Mouse (Mus musculus) frontal cortex, adult 2 months (tissue): Measurements from ENCODE around the gene Cgas. TPM values are rescaled to one million over a fixed set of nuclear protein-coding genes. Genes with fewer than 3 reads are reported as not detected.
A peak's percentile ranks its signal among the peaks of the same experiment; 100 is the strongest.
"Not testable (repeated sequence)": the region's sequence is repeated elsewhere in the genome, so short reads cannot be mapped to it uniquely, and the experiment has no call there.

Experiments used
- DNase-seq, 2 experiments: peaks; one replicate each; pipeline ENCODE4 v3.0.0; 2022; ENCODE audit warnings: low spot score in 1 of 2; ENCODE audit errors: extremely low spot score in 1 of 2
- polyA plus RNA-seq: library from polyadenylated mRNA; depleted of rRNA; stranded (reverse); fragments of >200 nt; gene quantifications from 2 replicates; pipeline ENCODE4 v1.2.3, GENCODE M21; 2012; rRNA removed

Gene Cgas
- 0.59 and 0.90 TPM in 2 replicates for polyA plus RNA-seq

GRCm38 (mm10) chr9:78442579-78443392 is at the start of gene Cgas:
Gene Cgas (minus strand): TSS chr9:78443237.
- peak in 1 of 2 experiments; percentile 20 for DNase-seq

- DNase-seq = no peak
Measured at GRCm38 (mm10) chr9:78492254-78492653, 49.2 kb upstream of the Cgas start.

- DNase-seq = no peak
Measured at GRCm38 (mm10) chr9:78491169-78491568, 48.1 kb upstream of the Cgas start.

GRCm38 (mm10) chr9:78488890-78489420 is 45.9 kb upstream of the Cgas start, which contains the start of gene Eef1a1:
Gene Eef1a1 (minus strand): TSS chr9:78489151.
- peak in 1 of 2 experiments; percentile 38 for DNase-seq

- not testable (repeated sequence) for DNase-seq
Measured at GRCm38 (mm10) chr9:78488021-78488420, 45.0 kb upstream of the Cgas start.

GRCm38 (mm10) chr9:78484660-78485059 is 41.6 kb upstream of the Cgas start:
- DNase-seq = no peak

- DNase-seq = no peak
Measured at GRCm38 (mm10) chr9:78482386-78482785, 39.3 kb upstream of the Cgas start.

- DNase-seq = peak; percentile 95 to 96
Measured at GRCm38 (mm10) chr9:78481423-78482331, 38.6 kb upstream of the Cgas start.

GRCm38 (mm10) chr9:78480706-78481358 is 37.8 kb upstream of the Cgas start:
- peak; percentile 41 to 74 for DNase-seq

- DNase-seq = not testable (repeated sequence)
Measured at GRCm38 (mm10) chr9:78480227-78480626, 37.2 kb upstream of the Cgas start.

GRCm38 (mm10) chr9:78479308-78479707 is 36.3 kb upstream of the Cgas start:
- not testable (repeated sequence) for DNase-seq

- DNase-seq = not testable (repeated sequence)
Measured at GRCm38 (mm10) chr9:78478009-78478605, 35.1 kb upstream of the Cgas start.

- DNase-seq = no peak
Measured at GRCm38 (mm10) chr9:78477021-78477551, 34.0 kb upstream of the Cgas start.

- DNase-seq = no peak
Measured at GRCm38 (mm10) chr9:78476531-78477020, 33.5 kb upstream of the Cgas start.

- DNase-seq = no peak
Measured at GRCm38 (mm10) chr9:78475873-78476272, 32.8 kb upstream of the Cgas start.

GRCm38 (mm10) chr9:78475383-78475780 is 32.3 kb upstream of the Cgas start:
- DNase-seq = no peak

GRCm38 (mm10) chr9:78474771-78475382 is 31.8 kb upstream of the Cgas start:
- DNase-seq = no peak

- no peak for DNase-seq
Measured at GRCm38 (mm10) chr9:78474270-78474669, 31.2 kb upstream of the Cgas start.

- DNase-seq = no peak
Measured at GRCm38 (mm10) chr9:78473588-78473987, 30.6 kb upstream of the Cgas start.
